Mouse (Mus musculus) lung, postnatal 0 days (tissue): ENCODE data around the gene Nlrc4. TPM values are rescaled to one million over a fixed set of nuclear protein-coding genes. Genes with fewer than 3 reads are reported as not detected.

Source experiments
- ATAC-seq: fragments of 200-750 bp; cut with Nextera tagmentation; 2 replicates; pipeline ENCODE4 v1.8.0; 2017; ENCODE audit warnings: moderate library complexity
- DNase-seq: peaks from one replicate; pipeline ENCODE4 v3.0.0-alpha.2; 2016; ENCODE audit warnings: low spot score
- H3K27ac ChIP-seq: fragments of 300-500 bp; sonication (generic); 2 replicates; pipeline ENCODE4 v1.5.1; 2014; ENCODE audit warnings: antibody characterized with exemption, mild to moderate bottlenecking, low read length, mixed read lengths
- H3K27me3 ChIP-seq: fragments of 300-500 bp; sonication (generic); replicated peaks from 2 replicates; pipeline ENCODE4 v1.6.1; 2014; ENCODE audit warnings: low read length, mixed read lengths; ENCODE audit not compliant: insufficient read depth
- H3K36me3 ChIP-seq: fragments of 300-500 bp; sonication (generic); 2 replicates; pipeline ENCODE4 v1.6.1; 2014; ENCODE audit warnings: low read length, mixed read lengths; ENCODE audit not compliant: insufficient read depth
- H3K4me1 ChIP-seq: fragments of 300-500 bp; sonication (generic); 2 replicates; pipeline ENCODE4 v1.6.1; 2014; ENCODE audit warnings: antibody characterized with exemption, low read depth, low read length, mixed read lengths; ENCODE audit not compliant: insufficient read depth
- H3K4me2 ChIP-seq: fragments of 300-500 bp; sonication (generic); replicated peaks from 2 replicates; pipeline ENCODE4 v1.6.1; 2014; ENCODE audit warnings: low read depth, mild to moderate bottlenecking, low read length, moderate library complexity, mixed read lengths
- H3K4me3 ChIP-seq: fragments of 300-500 bp; sonication (generic); 2 replicates; pipeline ENCODE4 v1.5.1; 2014; ENCODE audit warnings: low read depth, low read length
- H3K9ac ChIP-seq: fragments of 300-500 bp; sonication (generic); replicated peaks from 2 replicates; pipeline ENCODE4 v1.6.1; 2014; ENCODE audit warnings: low read depth, mild to moderate bottlenecking
- H3K9me3 ChIP-seq: fragments of 300-500 bp; sonication (generic); 2 replicates; pipeline ENCODE4 v1.6.1; 2016; ENCODE audit warnings: low read length, mixed read lengths
- CTCF ChIP-seq: IDR thresholded peaks from 2 replicates; pipeline ENCODE4 v1.5.1; 2016; ENCODE audit warnings: antibody characterized with exemption, mild to moderate bottlenecking
- EP300 ChIP-seq: IDR thresholded peaks from 2 replicates; pipeline ENCODE4 v1.6.1; 2016; ENCODE audit warnings: antibody characterized with exemption, mild to moderate bottlenecking, control low read depth
- WGBS: fragments of 180-500 bp; shearing (Covaris S2); extraction: QIAGEN DNeasy Blood & Tissue Kit; methylation state at CpG from one replicate; pipeline ENCODE4 v1.1.7; 2014; 5-methylcytosine and 5-hydroxymethylcytosine counted together
- polyA plus RNA-seq: library from polyadenylated mRNA; unstranded; fragments of >200 nt; fragmentation: Nextera tagmentation; extraction: Ambion mirVana; gene quantifications from 2 replicates; pipeline ENCODE4 v1.2.1, GENCODE M21; 2015

Gene Nlrc4
- polyA plus RNA-seq, 1 experiment from 2014 or later, result 0.53 TPM

GRCm38 (mm10) chr17:74402486-74403222 is 56.3 kb downstream of the Nlrc4 start:
- no peak for TF ChIP-seq CTCF
- TF ChIP-seq EP300, result no peak
- Histone ChIP-seq H3K4me3 (no peak overlapping the region), H3K9ac (no peak overlapping the region), H3K27ac (no peak overlapping the region), H3K9me3 (no peaks in the 10 kb centered on the region), H3K36me3 (peaks cover 22% of the 10 kb centered on the region), H3K4me2 (no peak overlapping the region), H3K27me3 (no peaks in the 10 kb centered on the region), H3K4me1 (no peaks in the 10 kb centered on the region)
- DNase-seq (no peak), ATAC-seq (no peak)
- 89% methylated on average over 12 of the region's 12 CpGs for WGBS

GRCm38 (mm10) chr17:74397173-74397572 is 61.8 kb downstream of the Nlrc4 start:
- no peak overlapping the region for H3K4me3 ChIP-seq
- no peak overlapping the region for H3K4me2 ChIP-seq
- TF ChIP-seq EP300 (no peak), CTCF (no peak)
- no peak overlapping the region for H3K9ac ChIP-seq
- no peaks in the 10 kb centered on the region for H3K27me3 ChIP-seq
- no peaks in the 10 kb centered on the region for H3K36me3 ChIP-seq
- no peaks in the 10 kb centered on the region for H3K4me1 ChIP-seq
- no peak for DNase-seq
- WGBS, result 58% methylated on average over 2 of the region's 2 CpGs
- no peaks in the 10 kb centered on the region for H3K9me3 ChIP-seq
- H3K27ac ChIP-seq, result no peak overlapping the region
- no peak for ATAC-seq

- no peak overlapping the region for H3K9ac ChIP-seq
- no peaks in the 10 kb centered on the region for H3K4me1 ChIP-seq
- TF ChIP-seq EP300 (no peak), CTCF (no peak)
- no peak for DNase-seq
- no peaks in the 10 kb centered on the region for H3K9me3 ChIP-seq
- H3K36me3 ChIP-seq, result no peaks in the 10 kb centered on the region
- 63% methylated on average over 4 of the region's 4 CpGs for whole genome bisulfite sequencing
- no peak overlapping the region for H3K27ac ChIP-seq
- no peaks in the 10 kb centered on the region for H3K27me3 ChIP-seq
- H3K4me3 ChIP-seq, result no peak overlapping the region
- no peak for ATAC-seq
- no peak overlapping the region for H3K4me2 ChIP-seq
Measured at GRCm38 (mm10) chr17:74396766-74397165, 62.2 kb downstream of the Nlrc4 start.

GRCm38 (mm10) chr17:74395383-74396065 is 63.4 kb downstream of the Nlrc4 start, which contains the start of gene Slc30a6:
Gene Slc30a6, plus strand, starts transcription at chr17:74395608.
- H3K9me3 ChIP-seq, result no peaks in the 10 kb centered on the region
- DNase-seq, result peak; percentile 99
- peak within 1 kb of the TSS; percentile 95 for H3K9ac ChIP-seq
- H3K36me3 ChIP-seq, result no peaks in the 10 kb centered on the region
- TF ChIP-seq EP300 (no peak), CTCF (no peak)
- H3K27me3 ChIP-seq, result no peaks in the 10 kb centered on the region
- under 1% methylated on average over 40 of the region's 41 CpGs for WGBS
- no peaks in the 10 kb centered on the region for H3K4me1 ChIP-seq
- H3K4me2 ChIP-seq, result peak within 1 kb of the TSS; percentile 74
- H3K4me3 ChIP-seq, result peak within 1 kb of the TSS; percentile 88
- H3K27ac ChIP-seq, result peak within 1 kb of the TSS; percentile 94
- peak; percentile 100 for ATAC-seq

GRCm38 (mm10) chr17:74394855-74395254 is 64.1 kb downstream of the Nlrc4 start:
- no peaks in the 10 kb centered on the region for H3K27me3 ChIP-seq
- H3K27ac ChIP-seq, result peak overlapping the region; percentile 35

GRCm38 (mm10) chr17:74394381-74394780 is 64.6 kb downstream of the Nlrc4 start:
- no peak for DNase-seq
- ATAC-seq, result no peak
- WGBS, result 58% methylated on average over 2 of the region's 2 CpGs
- Histone ChIP-seq H3K27ac (no peak overlapping the region), H3K4me2 (no peak overlapping the region), H3K9me3 (no peaks in the 10 kb centered on the region), H3K27me3 (no peaks in the 10 kb centered on the region), H3K9ac (no peak overlapping the region), H3K4me1 (no peaks in the 10 kb centered on the region), H3K36me3 (no peaks in the 10 kb centered on the region), H3K4me3 (no peak overlapping the region)
- no peak for TF ChIP-seq CTCF
- TF ChIP-seq EP300, result no peak

More at GRCm38 (mm10) chr17:74394855-74395254, 64.1 kb downstream of the Nlrc4 start:
- ATAC-seq (peak; percentile 30), DNase-seq (peak; percentile 23)
- WGBS, result 24% methylated on average over 16 of the region's 16 CpGs
- Histone ChIP-seq H3K9ac (peak overlapping the region; percentile 16; the same call in 1 of the 2 replicates), H3K4me3 (peak overlapping the region; percentile 88), H3K9me3 (no peaks in the 10 kb centered on the region), H3K36me3 (no peaks in the 10 kb centered on the region), H3K4me1 (no peaks in the 10 kb centered on the region), H3K4me2 (peak overlapping the region; percentile 74)
- no peak for TF ChIP-seq CTCF
- TF ChIP-seq EP300, result no peak
